ENCODE assay signal across 10 mouse cellular contexts in genomic region chr4:117605099-117605953, GRCm38 (mm10). TPM values are rescaled to one million over a fixed set of nuclear protein-coding genes. Genes with fewer than 3 reads are reported as not detected.
DNase-seq lines count a peak whose midpoint lies in the region; ATAC-seq lines count a peak whose summit lies in the region.
"Had no signal": no experiment of that assay in that cellular context is flagged by ENCODE, and none has a peak within 500 bp of the region (broad histone marks: within the 10 kb centered on the region; RNA-seq: fewer than 3 reads in every experiment).

No protein-coding gene starts in this region.

- H3K4me1 ChIP-seq in embryonic facial prominence, embryonic 15.5 days = peaks cover 59% of the 10 kb centered on the region
- peaks cover 59% of the 10 kb centered on the region for H3K4me1 ChIP-seq in limb, embryonic 13.5 days

- H3K27me3 ChIP-seq in embryonic facial prominence, embryonic 15.5 days = no peaks in the 10 kb centered on the region
- H3K27me3 ChIP-seq in limb, embryonic 13.5 days = no peaks in the 10 kb centered on the region
- H3K27me3 ChIP-seq: stomach, embryonic 15.5 days had no signal

- peak overlapping the region; percentile 61 for H3K27ac ChIP-seq in embryonic facial prominence, embryonic 15.5 days (replicated peaks)
- no peak overlapping the region; the same call in 1 of the 2 replicates for H3K27ac ChIP-seq in limb, embryonic 13.5 days
- H3K27ac ChIP-seq: stomach, embryonic 15.5 days had no signal

- DNase-seq in right cerebral cortex, postnatal 4 days = peak; percentile 15
- DNase-seq in right cerebral cortex, adult 18-20 months = no peak
- no peak for DNase-seq in frontal cortex, postnatal 14 days (ENCODE audit: low spot score in 2 of 2)
- DNase-seq: gastrocnemius, postnatal 14 days had no signal

- ATAC-seq in embryonic facial prominence, embryonic 15.5 days (ENCODE audit: insufficient number of reproducible peaks, low FRiP score, low TSS enrichment, low read depth) = no peak
- ATAC-seq in limb, embryonic 13.5 days (ENCODE audit: low FRiP score, low read depth) = no peak
- no peak for ATAC-seq in monocyte, adult 5-6 weeks (replicated peaks; ENCODE audit: insufficient number of reproducible peaks, low FRiP score, low TSS enrichment, poor library complexity, severe bottlenecking)
- ATAC-seq in erythroblast, adult 5-6 weeks (replicated peaks; ENCODE audit: low FRiP score, poor library complexity, severe bottlenecking) = no peak

- 39% methylated on average over 16 of the region's 16 CpGs for WGBS in embryonic facial prominence, embryonic 15.5 days
- 44% methylated on average over 16 of the region's 16 CpGs for WGBS in limb, embryonic 13.5 days

- no peaks in the 10 kb centered on the region for H3K9me3 ChIP-seq in embryonic facial prominence, embryonic 15.5 days (replicated peaks)
- H3K9me3 ChIP-seq in limb, embryonic 13.5 days = no peaks in the 10 kb centered on the region
- H3K9me3 ChIP-seq: stomach, embryonic 15.5 days had no signal

- H3K36me3 ChIP-seq in embryonic facial prominence, embryonic 15.5 days = peaks cover 16% of the 10 kb centered on the region; the same call in 1 of the 2 replicates
- peaks cover 48% of the 10 kb centered on the region for H3K36me3 ChIP-seq in limb, embryonic 13.5 days
- H3K36me3 ChIP-seq: stomach, embryonic 15.5 days had no signal

- H3K4me3 ChIP-seq in embryonic facial prominence, embryonic 15.5 days (replicated peaks) = no peak overlapping the region
- no peak overlapping the region for H3K4me3 ChIP-seq in limb, embryonic 13.5 days
- H3K4me3 ChIP-seq: myocyte; stomach, embryonic 15.5 days had no signal

- H3K9ac ChIP-seq in embryonic facial prominence, embryonic 15.5 days = no peak overlapping the region
- H3K9ac ChIP-seq in limb, embryonic 13.5 days = peak overlapping the region; percentile 31; the same call in 1 of the 2 replicates
- H3K9ac ChIP-seq: stomach, embryonic 15.5 days had no signal

- no peak overlapping the region for H3K4me2 ChIP-seq in embryonic facial prominence, embryonic 15.5 days (replicated peaks)
- H3K4me2 ChIP-seq in limb, embryonic 13.5 days (replicated peaks) = no peak overlapping the region
- H3K4me2 ChIP-seq: stomach, embryonic 15.5 days had no signal

RNA-seq across cellular contexts. Expression of gene Eri3, which starts 55.2 kb away (rescaled TPM):
- polyA plus RNA-seq in embryonic facial prominence, embryonic 15.5 days (2015; fragmentation: Nextera tagmentation; extraction: Ambion mirVana) = 159 and 169 TPM in 2 replicates
- polyA plus RNA-seq in limb, embryonic 13.5 days (2015; fragmentation: Nextera tagmentation; extraction: Ambion mirVana) = 178 and 181 TPM in 2 replicates
- total RNA-seq in monocyte, adult 5-6 weeks (2017) = 10.0 to 57.7 TPM (median 14.9 TPM) in 3 replicates
- 20.4 and 21.9 TPM in 2 replicates for total RNA-seq in erythroblast, adult 5-6 weeks (2015; ENCODE audit: low replicate concordance)
- 1.1 and 9.4 TPM in 2 replicates for total RNA-seq in erythroblast, adult 5-6 weeks (2017; ENCODE audit: low replicate concordance)
